Mouse (Mus musculus) MEL (cell line): ENCODE data around the gene Fam57b. TPM values are rescaled to one million over a fixed set of nuclear protein-coding genes. Genes with fewer than 3 reads are reported as not detected.

Experiments
- DNase-seq: peaks from one replicate; pipeline ENCODE4 v3.0.0; 2011; ENCODE audit warnings: low read depth, low spot score
- H3K27ac ChIP-seq: 2 replicates; pipeline ENCODE4 v1.5.1; 2012; ENCODE audit warnings: low read depth, mild to moderate bottlenecking, control low read depth, low read length, moderate library complexity; ENCODE audit not compliant: control insufficient read depth
- H3K27me3 ChIP-seq, 2 experiments: fragments of 150-350 bp in 1 of 2; sonication (generic) in 1 of 2; 2 replicates each; pipeline ENCODE4 v1.6.1; 2012; ENCODE audit warnings: low read length in 2 of 2, mild to moderate bottlenecking in 2 of 2, improper control_type of control experiment in 1 of 2, moderate library complexity in 1 of 2; ENCODE audit not compliant: insufficient read depth in 2 of 2, control insufficient read depth in 1 of 2
- H3K36me3 ChIP-seq, 2 experiments: 2 replicates each; pipeline ENCODE4 v1.6.1; 2012 to 2014; ENCODE audit warnings: low read length in 2 of 2, improper control_type of control experiment in 1 of 2, inconsistent platforms in 1 of 2, mild to moderate bottlenecking in 1 of 2; ENCODE audit not compliant: insufficient read depth in 2 of 2, control insufficient read depth in 1 of 2
- H3K4me1 ChIP-seq, 2 experiments: fragments of 150-350 bp in 1 of 2; sonication (generic) in 1 of 2; 2 replicates each; pipeline ENCODE4 v1.6.1; 2012; ENCODE audit warnings: low read length in 2 of 2, improper control_type of control experiment in 1 of 2, mild to moderate bottlenecking in 1 of 2; ENCODE audit not compliant: insufficient read depth in 2 of 2, control insufficient read depth in 1 of 2
- H3K4me3 ChIP-seq, 2 experiments: fragments of 150-350 bp in 1 of 2; sonication (generic) in 1 of 2; 2 replicates each; pipeline ENCODE4 v1.5.1; 2012; ENCODE audit warnings: low read depth in 2 of 2, low read length in 2 of 2, mild to moderate bottlenecking in 2 of 2, moderate library complexity in 2 of 2, control low read depth in 1 of 2, improper control_type of control experiment in 1 of 2; ENCODE audit not compliant: control insufficient read depth in 1 of 2, insufficient read depth in 1 of 2
- H3K79me2 ChIP-seq: 2 replicates; pipeline ENCODE4 v1.6.1; 2012; ENCODE audit warnings: mild to moderate bottlenecking, low read length, moderate library complexity; ENCODE audit not compliant: control insufficient read depth, poor library complexity, insufficient read depth
- H3K9ac ChIP-seq: 2 replicates; pipeline ENCODE4 v1.6.1; 2012; ENCODE audit warnings: low read depth, mild to moderate bottlenecking, control low read depth, low read length, moderate library complexity; ENCODE audit not compliant: control insufficient read depth, poor library complexity, severe bottlenecking
- H3K9me3 ChIP-seq: fragments of 150-350 bp; sonication (generic); replicated peaks from 2 replicates; pipeline ENCODE4 v1.6.1; 2012; ENCODE audit warnings: mild to moderate bottlenecking, low read length, improper control_type of control experiment, moderate library complexity; ENCODE audit not compliant: insufficient read depth
- ELF1 ChIP-seq: IDR thresholded peaks from 2 replicates; pipeline ENCODE4 v1.6.1; 2014; ENCODE audit warnings: low read depth, mild to moderate bottlenecking, inconsistent platforms, low read length, improper control_type of control experiment, moderate library complexity
- EP300 ChIP-seq, 2 experiments: IDR thresholded peaks; 2 replicates each; pipeline ENCODE4 v1.6.1; 2011; ENCODE audit warnings: improper control_type of control experiment in 2 of 2, low read length in 2 of 2, low read depth in 1 of 2, mild to moderate bottlenecking in 1 of 2
- ETS1 ChIP-seq: IDR thresholded peaks from 2 replicates; pipeline ENCODE4 v1.6.1; 2012; ENCODE audit warnings: low read depth, mild to moderate bottlenecking, inconsistent platforms, low read length, improper control_type of control experiment, moderate library complexity
- GATA1 ChIP-seq: IDR thresholded peaks from 2 replicates; pipeline ENCODE4 v1.6.1; 2011; ENCODE audit warnings: low read depth, low read length, improper control_type of control experiment
- HCFC1 ChIP-seq: IDR thresholded peaks from 2 replicates; pipeline ENCODE4 v1.6.1; 2012; ENCODE audit warnings: low read depth, mild to moderate bottlenecking, inconsistent platforms, low read length, improper control_type of control experiment, moderate library complexity
- MAZ ChIP-seq: IDR thresholded peaks from 2 replicates; pipeline ENCODE4 v1.6.1; 2012; ENCODE audit warnings: low read depth, mild to moderate bottlenecking, inconsistent platforms, low read length, improper control_type of control experiment
- MYB ChIP-seq: IDR thresholded peaks from 2 replicates; pipeline ENCODE4 v1.6.1; 2011; ENCODE audit warnings: mild to moderate bottlenecking, low read depth, low read length, improper control_type of control experiment
- MYC ChIP-seq: IDR thresholded peaks from 2 replicates; pipeline ENCODE4 v1.6.1; 2011; ENCODE audit warnings: low read depth, mild to moderate bottlenecking, low read length, improper control_type of control experiment, moderate library complexity
- NRF1 ChIP-seq: IDR thresholded peaks from 2 replicates; pipeline ENCODE4 v1.6.1; 2014; ENCODE audit warnings: low read depth, mild to moderate bottlenecking, inconsistent platforms, low read length, improper control_type of control experiment, moderate library complexity; ENCODE audit not compliant: poor library complexity, insufficient read depth, severe bottlenecking
- POLR2AphosphoS5 ChIP-seq: IDR thresholded peaks from 2 replicates; pipeline ENCODE4 v1.6.1; 2012; ENCODE audit warnings: low read depth, borderline replicate concordance, mild to moderate bottlenecking, inconsistent platforms, low read length, moderate library complexity, mixed read lengths
- RAD21 ChIP-seq: IDR thresholded peaks from 2 replicates; pipeline ENCODE4 v1.6.1; 2011; ENCODE audit warnings: mild to moderate bottlenecking, low read depth, low read length, improper control_type of control experiment
- TCF12 ChIP-seq: IDR thresholded peaks from 2 replicates; pipeline ENCODE4 v1.6.1; 2014; ENCODE audit warnings: low read depth, mild to moderate bottlenecking, inconsistent platforms, low read length, improper control_type of control experiment, moderate library complexity
- UBTF ChIP-seq: IDR thresholded peaks from 2 replicates; pipeline ENCODE4 v1.6.1; 2012; ENCODE audit warnings: low read depth, mild to moderate bottlenecking, inconsistent platforms, low read length, improper control_type of control experiment, moderate library complexity, borderline replicate concordance; ENCODE audit not compliant: insufficient read depth
- polyA plus RNA-seq, 2 experiments: library from polyadenylated mRNA; stranded (reverse) in 1 of 2; unstranded in 1 of 2; fragments of >175 nt in 1 of 2; fragments of >200 nt in 1 of 2; gene quantifications; 2 replicates each; pipeline versions ENCODE4 v1.2.1 to v1.2.4; 2012; ENCODE audit warnings: low replicate concordance in 2 of 2, low read depth in 1 of 2; ENCODE audit not compliant: insufficient read length in 2 of 2, insufficient read depth in 1 of 2, missing spikeins in 1 of 2
- total RNA-seq: library from RNA; depleted of rRNA; stranded (reverse); fragments of 300-350 nt; gene quantifications from 2 replicates; pipeline ENCODE4 v1.2.3, GENCODE M21; 2012

The Fam57b gene
- total and polyA plus RNA-seq, 3 experiments: 0.50 to 1.7 TPM; not detected in 1

- H3K79me2 ChIP-seq: no peaks in the 10 kb centered on the region
- no peak for TF ChIP-seq GATA1
- TF ChIP-seq HCFC1: no peak
- TF ChIP-seq POLR2AphosphoS5: no peak
- TF ChIP-seq UBTF: no peak
- no peak for TF ChIP-seq EP300 (IDR thresholded peaks at IDR 0.05; ENCODE audit: low read depth in 1 of 2, low read length in 2 of 2)
- no peak for TF ChIP-seq ELF1
- H3K27me3 ChIP-seq: peaks cover 5 to 10% of the 10 kb centered on the region in 2 experiments
- no peak overlapping the region for H3K27ac ChIP-seq
- H3K4me1 ChIP-seq: no peaks in the 10 kb centered on the region
- no peak for DNase-seq
- no peak overlapping the region for H3K4me3 ChIP-seq
- H3K9ac ChIP-seq: no peak overlapping the region
- H3K36me3 ChIP-seq: no peaks in the 10 kb centered on the region
- H3K9me3 ChIP-seq: no peaks in the 10 kb centered on the region
These were observed 48.0 kb downstream of the Fam57b start for GRCm38 (mm10) chr7:126845516-126845915.

- H3K36me3 ChIP-seq: no peaks in the 10 kb centered on the region
- DNase-seq: no peak
- H3K27me3 ChIP-seq: peaks cover 5 to 6% of the 10 kb centered on the region in 2 experiments
- no peaks in the 10 kb centered on the region for H3K79me2 ChIP-seq
- no peak within 1 kb of the TSS for H3K9ac ChIP-seq
- TF ChIP-seq MAZ: no peak
- no peak for TF ChIP-seq MYB
- TF ChIP-seq UBTF: no peak
- no peak for TF ChIP-seq ETS1
- TF ChIP-seq MYC: no peak
- TF ChIP-seq NRF1: no peak
- TF ChIP-seq RAD21: no peak
- TF ChIP-seq EP300 (IDR thresholded peaks at IDR 0.05; ENCODE audit: low read depth in 1 of 2, low read length in 2 of 2): no peak
- TF ChIP-seq TCF12: no peak
- no peak within 1 kb of the TSS for H3K27ac ChIP-seq
- H3K9me3 ChIP-seq: no peaks in the 10 kb centered on the region
- H3K4me1 ChIP-seq: no peaks in the 10 kb centered on the region
- H3K4me3 ChIP-seq: no peak within 1 kb of the TSS
These were observed 49.6 kb downstream of the Fam57b start, which contains the start of gene Doc2a for GRCm38 (mm10) chr7:126847116-126847420. TSS of gene Doc2a (plus strand) at chr7:126847416.
